Mouse (Mus musculus) thymus, adult 2 months (tissue): ENCODE results near the gene Apoc2. TPM values are rescaled to one million over a fixed set of nuclear protein-coding genes. Genes with fewer than 3 reads are reported as not detected.

Source experiments
- DNase-seq: peaks from one replicate; pipeline ENCODE4 v3.0.0; 2021
- H3K27ac ChIP-seq: fragments of 200-500 bp; 2 replicates; pipeline ENCODE4 v1.5.1; 2012; ENCODE audit warnings: low read length, control low read depth; ENCODE audit not compliant: control insufficient read depth, insufficient read depth
- H3K27me3 ChIP-seq: fragments of 200-500 bp; 2 replicates; pipeline ENCODE4 v1.6.1; 2012; ENCODE audit warnings: mild to moderate bottlenecking, low read length, moderate library complexity, mixed read lengths; ENCODE audit not compliant: control insufficient read depth, insufficient read depth
- H3K36me3 ChIP-seq: fragments of 200-500 bp; 2 replicates; pipeline ENCODE4 v1.6.1; 2012; ENCODE audit warnings: mild to moderate bottlenecking, low read length, moderate library complexity; ENCODE audit not compliant: control insufficient read depth, insufficient read depth
- H3K4me1 ChIP-seq: fragments of 200-500 bp; replicated peaks from 2 replicates; pipeline ENCODE4 v1.6.1; 2012; ENCODE audit warnings: low read length; ENCODE audit not compliant: control insufficient read depth, insufficient read depth
- H3K4me3 ChIP-seq: fragments of 200-500 bp; 2 replicates; pipeline ENCODE4 v1.5.1; 2012; ENCODE audit warnings: mild to moderate bottlenecking, low read length, control low read depth, moderate library complexity; ENCODE audit not compliant: control insufficient read depth, insufficient read depth
- CTCF ChIP-seq: fragments of 200-500 bp; IDR thresholded peaks from 2 replicates; pipeline ENCODE4 v1.5.1; 2012; ENCODE audit warnings: mild to moderate bottlenecking, control low read depth, low read length, moderate library complexity, borderline replicate concordance; ENCODE audit not compliant: control insufficient read depth, poor library complexity, insufficient read depth; ENCODE audit errors: extremely low read depth
- POLR2A ChIP-seq: fragments of 200-500 bp; IDR thresholded peaks from 2 replicates; pipeline ENCODE4 v1.6.1; 2012; ENCODE audit warnings: mild to moderate bottlenecking, low read length, control low read depth, moderate library complexity; ENCODE audit not compliant: control insufficient read depth, poor library complexity, insufficient read depth; ENCODE audit errors: extremely low read depth
- WGBS: fragments of 180-500 bp; shearing (Covaris S2); methylation state at CpG from one replicate; pipeline ENCODE4 v1.1.7; 2018; 5-methylcytosine and 5-hydroxymethylcytosine counted together
- polyA plus RNA-seq: library from polyadenylated mRNA; depleted of rRNA; stranded (reverse); fragments of >200 nt; gene quantifications from 2 replicates; pipeline ENCODE4 v1.2.3, GENCODE M21; 2012

Gene Apoc2
- polyA plus RNA-seq, 1 experiment, result 6.7 TPM

- 76% methylated on average over 10 of the region's 10 CpGs for WGBS
- DNase-seq, result no peak
- Histone ChIP-seq H3K27ac (no peak overlapping the region), H3K4me3 (no peak overlapping the region), H3K27me3 (no peaks in the 10 kb centered on the region), H3K36me3 (peaks cover 11% of the 10 kb centered on the region), H3K4me1 (peaks cover 4% of the 10 kb centered on the region)
- TF ChIP-seq CTCF (no peak), POLR2A (no peak)
Measured at GRCm38 (mm10) chr7:19710650-19711049, 32.9 kb upstream of the Apoc2 start.

- Histone ChIP-seq H3K36me3 (peaks cover 7% of the 10 kb centered on the region), H3K4me1 (peaks cover 11% of the 10 kb centered on the region)
- 97% methylated on average over 7 of the region's 7 CpGs for WGBS
Measured at GRCm38 (mm10) chr7:19705271-19705670, 27.5 kb upstream of the Apoc2 start.

GRCm38 (mm10) chr7:19704475-19704874 is 26.7 kb upstream of the Apoc2 start:
- WGBS, result 95% methylated on average over 4 of the region's 4 CpGs
- no peak overlapping the region for H3K27ac ChIP-seq
- no peak for DNase-seq
- H3K27me3 ChIP-seq, result no peaks in the 10 kb centered on the region
- TF ChIP-seq POLR2A (no peak), CTCF (no peak)
- H3K4me1 ChIP-seq, result peaks cover 18% of the 10 kb centered on the region
- H3K4me3 ChIP-seq, result no peak overlapping the region
- H3K36me3 ChIP-seq, result peaks cover 7% of the 10 kb centered on the region; the same call in 1 of the 2 replicates

More at GRCm38 (mm10) chr7:19705271-19705670, 27.5 kb upstream of the Apoc2 start:
- DNase-seq, result no peak
- Histone ChIP-seq H3K27me3 (no peaks in the 10 kb centered on the region), H3K27ac (no peak overlapping the region), H3K4me3 (no peak overlapping the region)
- TF ChIP-seq CTCF (no peak), POLR2A (no peak)

DNA sequence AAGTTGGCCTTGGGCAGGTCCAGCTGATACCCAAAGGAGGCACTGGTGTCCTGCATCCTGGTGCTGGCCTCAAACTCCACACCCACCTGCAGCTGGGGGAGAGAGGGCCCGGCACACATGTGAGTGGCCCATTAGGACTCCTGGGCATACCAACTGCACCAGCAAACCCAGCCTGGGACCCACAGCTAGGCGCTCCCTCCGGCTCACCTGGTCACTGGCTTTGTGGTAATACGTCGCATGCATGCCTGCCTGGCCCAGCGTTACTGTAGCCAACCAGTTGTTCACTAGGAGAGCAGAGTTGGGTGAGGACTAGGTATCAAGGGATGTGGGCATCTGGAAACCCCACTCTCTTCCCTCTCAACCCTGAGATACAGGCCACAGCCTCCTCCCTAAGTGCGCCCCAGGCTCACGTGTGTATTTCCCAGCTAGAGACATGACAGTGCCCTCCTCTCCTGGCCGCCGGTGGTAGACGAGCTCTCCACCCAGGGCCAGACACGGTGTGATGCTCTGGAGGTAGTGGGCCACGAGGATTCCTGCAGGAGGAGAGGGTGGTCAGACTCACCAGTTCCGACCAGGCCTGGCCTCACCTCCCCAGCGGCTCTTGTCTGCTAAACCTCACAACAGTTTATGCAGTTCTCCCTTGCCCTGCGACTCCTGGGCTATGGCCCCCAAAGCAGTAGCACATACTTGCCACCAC is 25.3 kb upstream of the Apoc2 start:
- Histone ChIP-seq H3K4me3 (no peak overlapping the region), H3K27ac (no peak overlapping the region), H3K27me3 (no peaks in the 10 kb centered on the region), H3K36me3 (no peaks in the 10 kb centered on the region), H3K4me1 (peaks cover 31% of the 10 kb centered on the region)
- WGBS, result 94% methylated on average over 16 of the region's 16 CpGs
- no peak for DNase-seq
- no peak for TF ChIP-seq POLR2A
- no peak for TF ChIP-seq CTCF

DNA sequence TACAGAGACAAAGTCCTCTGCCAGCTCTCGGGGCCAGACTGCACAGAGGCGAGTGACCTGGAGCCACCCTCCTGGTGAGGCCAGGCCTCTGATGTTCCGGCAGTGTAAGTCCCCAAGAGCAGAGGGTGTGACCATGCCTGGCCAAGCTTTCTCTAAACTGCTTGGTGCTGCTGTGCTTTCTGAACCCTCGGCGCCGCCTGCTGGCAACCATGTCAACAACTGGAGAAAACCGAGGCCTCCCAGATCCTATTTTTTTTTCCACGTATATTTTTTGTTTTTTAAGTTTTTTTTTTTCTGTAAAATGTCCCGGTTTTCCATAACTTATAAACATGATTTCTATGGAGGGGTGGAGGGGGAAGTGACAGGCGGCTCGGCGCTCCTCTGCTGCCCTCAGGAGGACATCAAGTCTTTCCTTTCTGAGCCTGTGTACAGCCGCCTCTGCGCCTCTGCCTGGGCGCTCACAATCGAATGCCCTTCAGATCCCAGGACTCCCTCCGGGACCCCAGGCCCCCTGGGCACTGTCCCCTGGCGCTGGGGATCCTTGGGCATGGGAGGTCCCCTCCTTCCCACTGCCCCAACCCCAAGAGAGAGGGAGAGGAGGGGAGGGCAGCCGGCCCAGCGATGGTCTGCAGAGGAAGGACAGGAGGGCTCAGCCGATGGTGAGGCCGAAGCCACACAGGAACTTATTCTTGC is 23.5 kb upstream of the Apoc2 start:
- 55% methylated on average over 22 of the region's 22 CpGs for WGBS
- TF ChIP-seq POLR2A, result no peak
- peak; percentile 67; the same call in 1 of the 2 replicates for TF ChIP-seq CTCF
- H3K27ac ChIP-seq, result peak overlapping the region; percentile 78
- DNase-seq, result peak; percentile 53
- H3K27me3 ChIP-seq, result no peaks in the 10 kb centered on the region
- no peaks in the 10 kb centered on the region for H3K36me3 ChIP-seq
- peaks cover 31% of the 10 kb centered on the region for H3K4me1 ChIP-seq
- no peak overlapping the region for H3K4me3 ChIP-seq

DNA sequence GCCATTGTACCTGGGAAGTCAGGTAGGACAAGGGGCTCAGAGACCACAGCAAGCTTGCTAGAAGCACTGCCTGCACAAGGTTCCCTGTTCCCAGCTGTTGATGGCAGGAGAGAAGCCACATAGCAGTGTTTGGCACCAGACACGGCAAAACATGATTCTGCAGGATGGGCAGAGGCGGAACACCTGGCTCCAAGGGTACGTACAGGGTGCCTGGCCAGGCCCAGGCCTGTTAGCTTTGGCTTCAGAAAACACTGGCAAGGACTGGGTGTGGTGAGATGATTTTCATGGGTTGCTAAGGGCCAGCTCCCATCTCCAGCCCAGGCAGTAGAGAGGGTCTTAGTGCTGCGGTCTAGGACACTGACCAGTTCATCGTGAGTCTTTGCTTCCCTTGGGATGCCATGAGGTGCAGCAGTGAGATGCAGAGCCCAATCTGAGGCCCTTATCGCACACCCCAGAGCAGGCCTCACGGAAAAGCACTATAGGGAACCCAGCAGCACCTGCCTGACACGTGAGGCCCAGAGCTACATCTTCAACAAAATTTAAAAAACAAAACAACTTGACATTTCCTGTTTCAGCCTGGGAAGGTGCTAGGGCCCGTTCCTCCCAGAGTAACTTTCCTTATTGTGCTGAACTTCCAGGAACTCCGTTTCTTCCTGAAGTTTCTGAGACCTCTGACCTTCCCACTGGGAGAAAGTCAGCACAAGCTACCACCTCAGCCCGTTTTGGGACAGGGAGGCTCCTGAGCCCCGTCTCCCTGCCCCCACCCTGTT is 22.7 kb upstream of the Apoc2 start:
- H3K4me3 ChIP-seq, result no peak overlapping the region
- DNase-seq, result no peak
- no peak for TF ChIP-seq POLR2A
- no peak for TF ChIP-seq CTCF
- 60% methylated on average over 12 of the region's 12 CpGs for WGBS
- H3K4me1 ChIP-seq, result peaks cover 31% of the 10 kb centered on the region
- H3K36me3 ChIP-seq, result no peaks in the 10 kb centered on the region
- peak overlapping the region; percentile 78 for H3K27ac ChIP-seq
- H3K27me3 ChIP-seq, result no peaks in the 10 kb centered on the region
